Mouse (Mus musculus) E14TG2a.4 (cell line): ENCODE measurements at regions not wholly inside any gene's neighbourhood (a gene's known extent, or its start where the extent isn't known, plus 50 kb on each side); places are given as distances from the start of the nearest gene placed in this dataset.
A peak's percentile ranks its signal among the peaks of the same experiment; 100 is the strongest.

Experiments used
- H3K27me3 ChIP-seq: 2 replicates; pipeline ENCODE4 v1.6.1; 2014; ENCODE audit warnings: low read length, control low read depth; ENCODE audit not compliant: insufficient read depth
- H3K36me3 ChIP-seq: 2 replicates; pipeline ENCODE4 v1.6.1; 2014; ENCODE audit warnings: low read length, control low read depth; ENCODE audit not compliant: insufficient read depth
- H3K4me1 ChIP-seq: replicated peaks from 2 replicates; pipeline ENCODE4 v1.6.1; 2014; ENCODE audit warnings: low read depth, low read length, control low read depth
- H3K4me3 ChIP-seq: replicated peaks from 2 replicates; pipeline ENCODE4 v1.5.1; 2014; ENCODE audit warnings: mild to moderate bottlenecking, low read length
- H3K9me3 ChIP-seq: 2 replicates; pipeline ENCODE4 v1.6.1; 2014; ENCODE audit warnings: low read length, control low read depth
- CTCF ChIP-seq: conservative IDR thresholded peaks from 2 replicates; pipeline ENCODE4 v1.5.1; 2014; ENCODE audit warnings: low read length
- NANOG ChIP-seq: IDR thresholded peaks from 2 replicates; pipeline ENCODE4 v1.6.1; 2014; ENCODE audit warnings: borderline replicate concordance, low read length, mixed read lengths
- POU5F1 ChIP-seq: IDR thresholded peaks from 2 replicates; pipeline ENCODE4 v1.6.1; 2014; ENCODE audit warnings: low read length, borderline replicate concordance

DNA sequence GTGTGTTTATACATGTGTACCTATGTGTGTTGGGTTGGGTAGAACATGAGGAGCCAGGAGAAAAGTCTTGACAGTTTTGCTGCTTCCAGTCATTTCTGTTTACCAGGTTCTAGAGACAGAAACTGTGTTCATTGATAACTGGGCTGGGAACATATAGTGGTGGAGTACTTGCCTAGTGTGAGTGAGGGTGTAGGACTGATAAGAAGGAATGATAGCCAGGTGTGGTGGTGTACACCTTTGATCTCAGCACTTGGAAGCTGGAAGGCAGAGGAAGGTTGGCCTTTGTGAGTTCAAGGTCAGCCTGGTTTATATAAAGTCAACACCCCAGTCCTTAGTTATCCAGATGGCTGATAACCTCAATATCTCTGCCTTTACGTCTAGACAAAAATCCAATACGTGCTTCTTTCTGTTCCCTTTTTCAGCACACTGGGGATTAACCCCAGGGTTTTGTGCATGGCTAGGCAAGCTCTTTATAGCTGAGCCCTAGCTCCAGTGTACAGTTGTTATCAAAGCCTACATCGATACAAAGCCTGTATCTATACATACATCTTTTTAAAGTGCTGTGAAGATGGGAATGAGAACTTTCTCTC is 75.8 kb upstream of the Ptch1 start:
- Histone ChIP-seq H3K9me3 (no peaks in the 10 kb centered on the region), H3K4me3 (no peak overlapping the region), H3K36me3 (no peaks in the 10 kb centered on the region), H3K4me1 (no peaks in the 10 kb centered on the region), H3K27me3 (no peaks in the 10 kb centered on the region; the same call in 1 of the 2 replicates)
- no peak for TF ChIP-seq CTCF
- TF ChIP-seq POU5F1, result no peak
- TF ChIP-seq NANOG, result no peak

- no peak overlapping the region for H3K4me3 ChIP-seq
- H3K27me3 ChIP-seq, result no peaks in the 10 kb centered on the region
- H3K36me3 ChIP-seq, result no peaks in the 10 kb centered on the region
- H3K9me3 ChIP-seq, result no peaks in the 10 kb centered on the region
- no peaks in the 10 kb centered on the region for H3K4me1 ChIP-seq
- no peak for TF ChIP-seq NANOG
- no peak for TF ChIP-seq POU5F1
- TF ChIP-seq CTCF, result no peak
Observed at GRCm38 (mm10) chr13:63654514-63654913, 81.1 kb upstream of the Ptch1 start.

- Histone ChIP-seq H3K4me1 (no peaks in the 10 kb centered on the region), H3K9me3 (no peaks in the 10 kb centered on the region), H3K36me3 (no peaks in the 10 kb centered on the region), H3K4me3 (no peak overlapping the region), H3K27me3 (no peaks in the 10 kb centered on the region)
- TF ChIP-seq POU5F1 (no peak), CTCF (no peak), NANOG (no peak)
Observed at GRCm38 (mm10) chr13:63657115-63657514, 83.7 kb upstream of the Ptch1 start.

GRCm38 (mm10) chr13:63659412-63659811 is 86.0 kb upstream of the Ptch1 start:
- H3K4me3 ChIP-seq, result no peak overlapping the region
- no peaks in the 10 kb centered on the region for H3K36me3 ChIP-seq
- TF ChIP-seq CTCF, result no peak
- no peak for TF ChIP-seq NANOG
- no peak for TF ChIP-seq POU5F1
- no peaks in the 10 kb centered on the region for H3K9me3 ChIP-seq
- H3K4me1 ChIP-seq, result no peaks in the 10 kb centered on the region
- 0 out of 2 replicates have a peak, but pooled peaks cover under 1% of the 10 kb centered on the region for H3K27me3 ChIP-seq

DNA sequence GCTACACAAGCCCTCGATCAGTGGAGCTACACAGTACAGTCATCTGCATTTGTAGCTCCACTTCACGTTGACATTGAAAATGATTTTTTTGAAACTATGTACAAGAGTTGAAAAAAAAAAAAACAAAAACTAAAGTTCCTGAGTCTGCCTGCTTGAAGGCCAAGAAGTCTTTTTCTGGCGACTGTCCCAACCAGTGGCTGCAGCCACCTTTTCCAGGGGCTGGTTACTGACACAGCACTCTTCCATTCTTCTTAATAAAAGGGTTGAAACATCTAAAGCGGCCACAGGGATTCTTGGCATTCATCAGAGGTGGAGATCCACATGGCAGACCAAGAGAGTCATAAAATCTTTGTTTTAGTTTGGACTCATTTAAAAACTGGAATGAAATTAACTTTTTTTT is 87.0 kb upstream of the Ptch1 start:
- no peaks in the 10 kb centered on the region for H3K4me1 ChIP-seq
- H3K27me3 ChIP-seq, result peaks cover 5% of the 10 kb centered on the region; the same call in 1 of the 2 replicates
- H3K9me3 ChIP-seq, result no peaks in the 10 kb centered on the region
- H3K4me3 ChIP-seq, result no peak overlapping the region
- no peak for TF ChIP-seq POU5F1
- no peak for TF ChIP-seq CTCF
- TF ChIP-seq NANOG, result no peak
- H3K36me3 ChIP-seq, result no peaks in the 10 kb centered on the region

- Histone ChIP-seq H3K27me3 (peaks cover 50% of the 10 kb centered on the region), H3K9me3 (no peaks in the 10 kb centered on the region), H3K36me3 (no peaks in the 10 kb centered on the region), H3K4me1 (peaks cover 42% of the 10 kb centered on the region), H3K4me3 (peak overlapping the region; percentile 46; the same call in 1 of the 2 replicates)
- TF ChIP-seq NANOG (no peak), CTCF (no peak), POU5F1 (no peak)
Observed at GRCm38 (mm10) chr13:63668576-63668975, 95.2 kb upstream of the Ptch1 start.

DNA sequence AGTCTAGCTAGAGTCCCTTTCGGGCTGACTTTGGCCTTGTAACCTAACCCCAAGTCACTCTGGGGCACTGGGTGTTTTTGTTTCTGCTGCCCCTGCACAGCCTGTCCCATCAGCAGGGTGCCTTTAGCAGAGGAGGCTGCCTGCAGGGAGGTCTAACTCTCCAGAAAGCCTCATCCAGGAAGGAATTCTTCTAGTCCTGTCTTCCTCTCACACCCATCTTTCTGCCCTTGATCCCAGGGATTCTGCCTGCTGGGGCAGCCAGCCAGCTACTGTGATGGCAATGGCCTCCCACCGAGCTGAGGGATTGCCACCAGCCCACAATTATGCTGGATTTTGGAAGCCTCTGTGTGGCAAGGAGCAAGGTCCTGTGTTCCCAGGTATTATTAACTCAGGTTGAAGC is 95.6 kb upstream of the Ptch1 start:
- Histone ChIP-seq H3K9me3 (no peaks in the 10 kb centered on the region), H3K4me1 (peaks cover 42% of the 10 kb centered on the region), H3K4me3 (peak overlapping the region; percentile 46), H3K36me3 (no peaks in the 10 kb centered on the region), H3K27me3 (peaks cover 50% of the 10 kb centered on the region)
- TF ChIP-seq POU5F1, result no peak; the same call in 1 of the 2 replicates
- no peak for TF ChIP-seq CTCF
- TF ChIP-seq NANOG, result peak; percentile 74

GRCm38 (mm10) chr13:63672425-63672824 is 99.0 kb upstream of the Ptch1 start:
- no peaks in the 10 kb centered on the region for H3K36me3 ChIP-seq
- H3K27me3 ChIP-seq, result peaks cover 31% of the 10 kb centered on the region
- no peaks in the 10 kb centered on the region for H3K9me3 ChIP-seq
- peaks cover 45% of the 10 kb centered on the region for H3K4me1 ChIP-seq
- no peak overlapping the region for H3K4me3 ChIP-seq
- TF ChIP-seq CTCF (no peak), NANOG (no peak), POU5F1 (no peak)

DNA sequence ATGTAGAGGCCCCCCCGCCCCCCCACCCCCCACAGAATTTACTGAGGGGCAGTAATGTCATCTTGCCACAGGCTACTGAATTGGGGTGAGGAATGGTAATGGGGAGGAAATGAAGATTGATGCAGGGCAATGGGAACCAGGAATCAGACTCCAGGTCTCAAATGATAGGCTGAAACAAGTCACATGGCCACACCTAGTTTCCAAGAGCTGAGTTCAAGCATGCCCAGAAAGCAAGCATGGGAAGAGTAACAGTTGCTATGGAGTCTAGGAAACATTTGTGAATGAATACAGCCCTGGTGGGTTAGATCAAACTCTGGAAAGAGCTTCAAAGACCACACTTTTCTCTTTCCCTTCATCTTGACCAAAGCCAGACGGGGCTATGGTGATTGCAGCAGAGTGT is 104.3 kb upstream of the Ptch1 start:
- Histone ChIP-seq H3K9me3 (no peaks in the 10 kb centered on the region), H3K27me3 (peaks cover 10% of the 10 kb centered on the region), H3K36me3 (no peaks in the 10 kb centered on the region), H3K4me3 (no peak overlapping the region), H3K4me1 (peaks cover 10% of the 10 kb centered on the region)
- TF ChIP-seq POU5F1, result no peak
- no peak for TF ChIP-seq CTCF
- TF ChIP-seq NANOG, result no peak
